Mouse (Mus musculus): ENCODE measurements around the gene Rarres2. TPM values are rescaled to one million over a fixed set of nuclear protein-coding genes. Genes with fewer than 3 reads are reported as not detected.
A peak's percentile ranks its signal among the peaks of the same experiment; 100 is the strongest.

The Rarres2 gene
- total and polyA plus RNA-seq, 2 experiments from 2014 or later = 4.6 to 7.4 TPM

DNA sequence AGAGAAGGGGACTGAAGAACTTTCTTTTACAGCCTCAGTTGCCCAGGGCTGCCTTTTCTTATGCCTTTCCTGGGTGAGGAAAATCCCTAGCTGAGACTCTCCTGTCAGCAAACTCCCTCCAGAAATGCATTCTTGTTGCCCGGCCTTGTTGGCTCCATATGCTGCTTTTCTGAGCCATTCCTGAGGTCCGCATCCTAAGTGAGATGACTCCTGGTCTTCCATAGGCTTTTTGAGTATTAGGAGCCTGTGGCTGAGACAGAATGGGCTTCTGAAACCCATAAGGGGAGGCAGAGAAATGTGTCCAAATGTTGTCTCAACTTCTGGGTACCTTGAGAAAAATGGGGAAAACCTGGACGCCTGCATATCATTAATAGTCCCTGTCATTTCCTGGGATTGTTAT lies 1.4 kb upstream of the Rarres2 start:
- no peak for ATAC-seq (ENCODE audit: low FRiP score)
- no peaks in the 10 kb centered on the region for H3K9me3 ChIP-seq (ENCODE audit: low read length)
- WGBS = 85% methylated on average over 3 of the region's 3 CpGs

DNA sequence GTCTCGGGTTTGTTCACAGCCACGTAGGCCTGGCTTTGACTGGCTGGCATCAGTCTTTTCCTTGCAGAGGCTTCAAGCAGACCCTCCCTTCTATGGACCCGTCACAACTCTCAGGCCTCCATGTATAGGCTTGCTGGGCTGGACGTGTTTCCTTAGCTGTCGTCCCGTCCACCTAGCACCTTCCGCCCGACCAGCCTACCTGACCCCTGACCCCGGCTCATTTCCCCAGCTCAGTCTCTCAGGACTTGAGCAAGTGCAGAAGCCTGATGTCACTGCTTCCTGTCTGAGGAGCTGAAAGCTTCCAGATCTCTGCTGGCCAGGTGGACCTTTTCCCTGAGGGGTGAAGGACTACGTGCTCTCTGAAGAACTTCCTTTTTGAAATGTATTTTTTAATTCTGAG lies 691 bp upstream of the Rarres2 start:
- TF ChIP-seq CTCF (IDR thresholded peaks at IDR 0.05) = no peak
- 72% methylated on average over 10 of the region's 10 CpGs for WGBS
- Histone ChIP-seq H3K36me3 (ENCODE audit: insufficient read depth, low read length) (peaks cover 5% of the 10 kb centered on the region), H3K27me3 (ENCODE audit: insufficient read depth, low read length) (no peaks in the 10 kb centered on the region), H3K9me3 (ENCODE audit: low read length) (no peaks in the 10 kb centered on the region), H3K9ac (replicated peaks; ENCODE audit: low read length, poor library complexity, severe bottlenecking) (no peak overlapping the region), H3K4me1 (ENCODE audit: insufficient read depth, low read length) (no peaks in the 10 kb centered on the region), H3K27ac (ENCODE audit: low read depth, low read length) (no peak overlapping the region), H3K4me3 (ENCODE audit: low read depth, low read length) (no peak overlapping the region), H3K4me2 (ENCODE audit: low read depth, low read length, poor library complexity, severe bottlenecking) (no peak overlapping the region)
- DNase-seq (ENCODE audit: low spot score) (no peak), ATAC-seq (ENCODE audit: low FRiP score) (no peak)

More for the DNA sequence above, 1.4 kb upstream of the Rarres2 start:
- no peak overlapping the region for H3K4me3 ChIP-seq (ENCODE audit: low read depth, low read length)
- no peak for DNase-seq (ENCODE audit: low spot score)
- H3K9ac ChIP-seq (replicated peaks; ENCODE audit: low read length, poor library complexity, severe bottlenecking) = no peak overlapping the region
- H3K4me1 ChIP-seq (ENCODE audit: insufficient read depth, low read length) = no peaks in the 10 kb centered on the region
- no peak overlapping the region for H3K27ac ChIP-seq (ENCODE audit: low read depth, low read length)
- TF ChIP-seq CTCF (IDR thresholded peaks at IDR 0.05) = no peak
- H3K36me3 ChIP-seq (ENCODE audit: insufficient read depth, low read length) = no peaks in the 10 kb centered on the region
- H3K27me3 ChIP-seq (ENCODE audit: insufficient read depth, low read length) = no peaks in the 10 kb centered on the region
- H3K4me2 ChIP-seq (ENCODE audit: low read depth, low read length, poor library complexity, severe bottlenecking) = no peak overlapping the region

DNA sequence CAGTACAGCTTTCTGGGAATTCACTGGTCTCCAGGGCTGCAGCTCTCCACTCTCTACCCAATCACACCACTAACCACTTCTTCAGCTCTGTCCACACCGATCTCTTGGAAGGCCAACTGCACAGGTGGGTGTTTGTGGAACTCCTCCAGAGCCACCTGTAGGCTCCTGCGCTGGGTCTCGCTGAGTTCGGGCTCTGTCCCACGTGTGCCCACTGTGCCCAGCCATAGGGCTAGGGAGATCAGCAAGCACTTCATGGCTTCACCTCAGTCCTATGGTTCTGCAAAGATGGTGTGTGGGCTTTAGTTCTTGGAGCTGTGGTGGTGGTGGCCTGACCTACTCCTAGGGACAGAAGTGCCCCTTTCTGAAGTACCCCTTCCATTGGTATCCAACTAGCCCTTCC lies 575 bp downstream of the Rarres2 start:
- TF ChIP-seq CTCF (IDR thresholded peaks at IDR 0.05) = no peak
- no peak overlapping the region for H3K27ac ChIP-seq (ENCODE audit: low read depth, low read length)
- no peaks in the 10 kb centered on the region for H3K4me1 ChIP-seq (ENCODE audit: insufficient read depth, low read length)
- no peaks in the 10 kb centered on the region for H3K9me3 ChIP-seq (ENCODE audit: low read length)
- no peak overlapping the region for H3K9ac ChIP-seq (replicated peaks; ENCODE audit: low read length, poor library complexity, severe bottlenecking)
- ATAC-seq (ENCODE audit: low FRiP score) (no peak), DNase-seq (ENCODE audit: low spot score) (no peak)
- no peak overlapping the region for H3K4me2 ChIP-seq (ENCODE audit: low read depth, low read length, poor library complexity, severe bottlenecking)
- H3K27me3 ChIP-seq (ENCODE audit: insufficient read depth, low read length) = no peaks in the 10 kb centered on the region
- H3K36me3 ChIP-seq (ENCODE audit: insufficient read depth, low read length) = peaks cover 7% of the 10 kb centered on the region
- H3K4me3 ChIP-seq (ENCODE audit: low read depth, low read length) = no peak overlapping the region
- 94% methylated on average over 5 of the region's 5 CpGs for WGBS

DNA sequence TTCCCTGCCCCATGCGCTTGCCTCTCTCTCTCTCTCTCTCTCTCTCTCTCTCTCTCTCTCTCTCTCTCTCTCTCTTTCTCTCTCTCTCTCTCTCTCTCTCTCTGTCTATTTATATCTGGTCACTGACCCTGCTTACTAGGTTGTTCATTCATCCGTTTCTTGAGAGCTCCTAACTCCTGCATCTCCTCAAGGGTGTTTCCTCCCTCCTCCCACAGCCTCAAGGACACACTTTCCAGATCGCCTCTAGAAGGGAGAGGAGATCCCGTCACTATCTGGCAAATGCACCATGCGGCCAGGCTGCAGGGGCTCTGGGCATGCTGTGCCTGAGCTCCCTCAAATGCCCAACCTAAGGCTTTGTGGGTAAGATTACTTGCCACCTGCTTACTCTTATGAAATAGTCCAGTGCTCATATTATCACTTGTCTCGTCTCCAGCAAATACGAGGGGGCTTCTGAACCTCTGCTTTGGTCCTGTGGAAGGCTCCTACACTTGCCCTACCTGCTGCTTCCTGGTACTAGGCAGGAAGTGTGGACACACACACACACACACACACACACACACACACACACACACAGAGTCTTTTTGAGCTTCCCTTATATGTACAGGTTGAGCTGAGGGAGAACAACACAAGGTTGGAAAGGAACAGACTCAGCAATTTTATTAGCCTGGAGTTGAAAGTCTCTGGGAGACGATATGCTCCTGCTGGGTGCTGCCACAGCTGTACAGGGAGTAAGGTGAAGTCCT lies 3.4 kb downstream of the Rarres2 start:
- H3K4me1 ChIP-seq (ENCODE audit: insufficient read depth, low read length) = no peaks in the 10 kb centered on the region
- no peak overlapping the region for H3K4me3 ChIP-seq (ENCODE audit: low read depth, low read length)
- peaks cover 20% of the 10 kb centered on the region for H3K36me3 ChIP-seq (ENCODE audit: insufficient read depth, low read length)
- no peak for DNase-seq (ENCODE audit: low spot score)
- ATAC-seq (ENCODE audit: low FRiP score) = no peak
- no peak overlapping the region for H3K4me2 ChIP-seq (ENCODE audit: low read depth, low read length, poor library complexity, severe bottlenecking)
- no peak overlapping the region for H3K27ac ChIP-seq (ENCODE audit: low read depth, low read length)
- no peak overlapping the region for H3K9ac ChIP-seq (replicated peaks; ENCODE audit: low read length, poor library complexity, severe bottlenecking)
- H3K27me3 ChIP-seq (ENCODE audit: insufficient read depth, low read length) = no peaks in the 10 kb centered on the region
- no peak for TF ChIP-seq CTCF (IDR thresholded peaks at IDR 0.05)
- WGBS = 82% methylated on average over 8 of the region's 8 CpGs
- no peaks in the 10 kb centered on the region for H3K9me3 ChIP-seq (ENCODE audit: low read length)

DNA sequence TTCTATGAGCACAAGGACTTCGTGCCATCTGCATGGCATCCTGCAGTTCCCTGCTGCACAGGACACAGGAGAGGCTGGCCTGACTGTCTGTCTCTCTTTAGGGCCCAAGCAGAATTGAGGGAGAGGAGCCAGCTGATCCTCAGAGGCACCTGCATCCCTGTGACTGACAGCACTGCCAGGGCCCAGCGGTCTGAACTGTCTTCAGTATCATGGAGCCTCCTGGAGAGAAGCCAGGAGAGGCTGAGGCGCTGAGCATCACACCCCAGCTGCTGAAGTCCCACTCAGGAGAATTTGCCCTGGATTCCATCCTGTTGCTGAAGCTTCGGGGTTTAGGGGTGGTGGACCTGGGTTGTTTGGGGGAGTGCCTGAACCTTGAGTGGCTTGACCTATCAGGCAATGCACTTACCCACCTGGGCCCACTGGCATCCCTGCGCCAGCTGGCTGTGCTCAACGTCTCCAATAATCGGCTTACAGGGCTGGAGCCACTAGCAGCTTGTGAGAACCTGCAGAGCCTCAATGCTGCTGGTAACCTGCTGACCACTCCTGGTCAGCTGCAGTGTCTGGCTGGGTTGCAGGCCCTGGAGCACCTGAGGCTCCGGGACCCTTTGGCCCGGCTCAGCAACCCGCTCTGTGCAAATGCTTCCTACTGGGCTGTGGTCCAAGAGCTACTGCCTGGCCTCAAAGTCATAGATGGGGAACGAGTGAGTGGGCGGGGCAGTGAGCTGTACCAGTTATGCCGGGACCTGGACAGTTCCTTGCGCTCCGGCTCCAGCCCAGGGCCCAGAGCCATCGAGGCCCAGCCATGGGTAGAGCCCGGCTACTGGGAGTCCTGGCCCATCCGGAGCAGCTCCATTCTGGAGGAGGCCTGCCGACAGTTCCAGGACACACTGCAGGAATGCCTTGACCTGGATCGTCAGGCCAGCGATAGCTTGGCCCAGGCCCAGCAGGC lies 4.3 kb downstream of the Rarres2 start:
- peaks cover 20% of the 10 kb centered on the region for H3K36me3 ChIP-seq (ENCODE audit: insufficient read depth, low read length)
- 78% methylated on average over 21 of the region's 21 CpGs for WGBS
- H3K4me1 ChIP-seq (ENCODE audit: insufficient read depth, low read length) = no peaks in the 10 kb centered on the region
- H3K9ac ChIP-seq (replicated peaks; ENCODE audit: low read length, poor library complexity, severe bottlenecking) = no peak overlapping the region
- H3K27me3 ChIP-seq (ENCODE audit: insufficient read depth, low read length) = no peaks in the 10 kb centered on the region
- no peak overlapping the region for H3K27ac ChIP-seq (ENCODE audit: low read depth, low read length)
- H3K9me3 ChIP-seq (ENCODE audit: low read length) = no peaks in the 10 kb centered on the region
- no peak for ATAC-seq (ENCODE audit: low FRiP score)
- peak; percentile 50 for DNase-seq (ENCODE audit: low spot score)
- no peak overlapping the region for H3K4me3 ChIP-seq (ENCODE audit: low read depth, low read length)
- TF ChIP-seq CTCF (IDR thresholded peaks at IDR 0.05) = no peak
- H3K4me2 ChIP-seq (ENCODE audit: low read depth, low read length, poor library complexity, severe bottlenecking) = no peak overlapping the region

DNA sequence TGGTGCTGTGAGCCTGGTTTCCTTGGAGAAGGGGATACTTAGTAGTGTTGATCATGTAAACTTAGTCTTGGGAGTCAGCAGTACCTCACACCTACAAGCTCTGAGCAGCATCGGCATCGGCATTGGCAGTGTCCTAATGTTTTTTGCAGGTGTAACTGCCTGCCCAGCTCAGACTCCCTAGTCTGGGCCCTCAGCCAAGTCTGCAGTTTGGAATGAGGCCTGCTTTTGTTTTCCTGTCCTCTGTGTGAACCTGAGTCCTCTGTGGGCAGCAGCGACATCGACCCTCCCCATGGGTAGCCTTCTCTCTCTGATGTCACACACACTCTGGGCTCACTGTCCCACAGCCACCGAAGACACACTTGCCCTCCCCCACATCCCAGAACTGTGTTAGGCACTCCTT lies 6.3 kb downstream of the Rarres2 start:
- Histone ChIP-seq H3K9me3 (ENCODE audit: low read length) (no peaks in the 10 kb centered on the region), H3K4me1 (ENCODE audit: insufficient read depth, low read length) (no peaks in the 10 kb centered on the region), H3K27me3 (ENCODE audit: insufficient read depth, low read length) (no peaks in the 10 kb centered on the region), H3K4me2 (ENCODE audit: low read depth, low read length, poor library complexity, severe bottlenecking) (no peak overlapping the region), H3K4me3 (ENCODE audit: low read depth, low read length) (no peak overlapping the region), H3K9ac (replicated peaks; ENCODE audit: low read length, poor library complexity, severe bottlenecking) (no peak overlapping the region), H3K36me3 (ENCODE audit: insufficient read depth, low read length) (peaks cover 23% of the 10 kb centered on the region), H3K27ac (ENCODE audit: low read depth, low read length) (no peak overlapping the region)
- ATAC-seq (ENCODE audit: low FRiP score) = no peak
- 60% methylated on average over 5 of the region's 5 CpGs for WGBS
- peak; percentile 10 for DNase-seq (ENCODE audit: low spot score)
- TF ChIP-seq CTCF (IDR thresholded peaks at IDR 0.05) = no peak
